Mouse (Mus musculus) lung, postnatal 4 days (tissue): Measurements from ENCODE around the gene Treml4.

ENCODE experiments used
- DNase-seq, 2 experiments: peaks; one replicate each; pipeline ENCODE4 v3.0.0; 2021

The Treml4 gene

GRCm38 (mm10) chr17:48274885-48275284, 10.8 kb downstream of the Treml4 start:
- peak; percentile 44 to 77 for DNase-seq

- no peak for DNase-seq
Measured at GRCm38 (mm10) chr17:48275736-48276135, 11.6 kb downstream of the Treml4 start.

- DNase-seq: no peak
Measured at GRCm38 (mm10) chr17:48278381-48278780, 14.3 kb downstream of the Treml4 start.

- no peak for DNase-seq
Measured at GRCm38 (mm10) chr17:48279002-48279401, 14.9 kb downstream of the Treml4 start.

- DNase-seq: no peak
Measured at GRCm38 (mm10) chr17:48280943-48281738, 17.0 kb downstream of the Treml4 start.

- DNase-seq: no peak
Measured at GRCm38 (mm10) chr17:48281739-48282085, 17.6 kb downstream of the Treml4 start.

- no peak for DNase-seq
Measured at GRCm38 (mm10) chr17:48286765-48287164, 22.7 kb downstream of the Treml4 start.

GRCm38 (mm10) chr17:48287276-48287675, 23.2 kb downstream of the Treml4 start:
- no peak for DNase-seq

- DNase-seq: no peak
Measured at GRCm38 (mm10) chr17:48293500-48294194, 29.6 kb downstream of the Treml4 start.

GRCm38 (mm10) chr17:48299203-48299602, 35.1 kb downstream of the Treml4 start, which contains the start of gene Treml2:
Treml2 (plus strand) TSS chr17:48299498.
- no peak for DNase-seq

- no peak for DNase-seq
Measured at GRCm38 (mm10) chr17:48299756-48300155, 35.7 kb downstream of the Treml4 start.

GRCm38 (mm10) chr17:48300199-48300598, 36.1 kb downstream of the Treml4 start:
- peak; percentile 46 to 50 for DNase-seq

GRCm38 (mm10) chr17:48300861-48301260, 36.8 kb downstream of the Treml4 start:
- peak; percentile 29 to 32 for DNase-seq

GRCm38 (mm10) chr17:48301792-48302191, 37.7 kb downstream of the Treml4 start:
- DNase-seq: no peak

- no peak for DNase-seq
Measured at GRCm38 (mm10) chr17:48312124-48312523, 48.0 kb downstream of the Treml4 start.

- DNase-seq: peak in 1 of 2 experiments; percentile 30
Measured at GRCm38 (mm10) chr17:48315905-48316579, 51.9 kb downstream of the Treml4 start, which contains the start of gene B430306N03Rik. B430306N03Rik (plus strand) TSS chr17:48316141.

- no peak for DNase-seq
Measured at GRCm38 (mm10) chr17:48318686-48319085, 54.6 kb downstream of the Treml4 start.

- no peak for DNase-seq
Measured at GRCm38 (mm10) chr17:48321279-48321678, 57.2 kb downstream of the Treml4 start.

GRCm38 (mm10) chr17:48323236-48323635, 59.1 kb downstream of the Treml4 start:
- no peak for DNase-seq

GRCm38 (mm10) chr17:48324258-48324657, 60.2 kb downstream of the Treml4 start:
- DNase-seq: peak; percentile 41 to 57
